9 mouse cellular contexts compared by ENCODE assay signal in genomic region chr16:18812385-18812910, GRCm38 (mm10). TPM values are rescaled to one million over a fixed set of nuclear protein-coding genes. Genes with fewer than 3 reads are reported as not detected.
DNase-seq lines count a peak whose midpoint lies in the region; ATAC-seq lines count a peak whose summit lies in the region.
"Had no signal": no experiment of that assay in that cellular context is flagged by ENCODE, and none has a peak within 500 bp of the region (broad histone marks: within the 10 kb centered on the region; RNA-seq: fewer than 3 reads in every experiment).

No protein-coding gene starts in this region.

- no peak for DNase-seq in heart, postnatal 10 days
- peak; percentile 67 for DNase-seq in adipocyte (ENCODE audit: low spot score)
- no peak for DNase-seq in hindbrain, embryonic 10.5 days (ENCODE audit: low spot score)
- DNase-seq in frontal cortex, postnatal 36 days (ENCODE audit: low spot score in 2 of 2): no peak
- DNase-seq in embryo, embryonic 9.5 days (ENCODE audit: extremely low spot score): no peak
- no peak for DNase-seq in frontal cortex, adult 2 months (ENCODE audit: extremely low spot score in 1 of 2, low spot score in 1 of 2)

- H3K4me3 ChIP-seq in heart, embryonic 16.5 days (ENCODE audit: low read length): peak overlapping the region; percentile 68
- H3K4me3 ChIP-seq in hindbrain, embryonic 10.5 days: peak overlapping the region; percentile 79
- H3K4me3 ChIP-seq in megakaryocyte, embryonic 14.5 days (replicated peaks): peak overlapping the region; percentile 98

- peaks cover 16% of the 10 kb centered on the region for H3K4me1 ChIP-seq in heart, embryonic 16.5 days (ENCODE audit: control insufficient read depth, insufficient read depth, low read length)
- H3K4me1 ChIP-seq in hindbrain, embryonic 10.5 days (replicated peaks): peaks cover 30% of the 10 kb centered on the region
- peaks cover 44% of the 10 kb centered on the region for H3K4me1 ChIP-seq in megakaryocyte, embryonic 14.5 days

- H3K36me3 ChIP-seq in heart, embryonic 16.5 days (ENCODE audit: control insufficient read depth, insufficient read depth): peaks cover 32% of the 10 kb centered on the region
- H3K36me3 ChIP-seq in hindbrain, embryonic 10.5 days: peaks cover 55% of the 10 kb centered on the region
- H3K36me3 ChIP-seq in megakaryocyte, embryonic 14.5 days (replicated peaks; ENCODE audit: low read length): peaks cover 65% of the 10 kb centered on the region

- H3K9ac ChIP-seq in heart, embryonic 16.5 days (ENCODE audit: low read length): peak overlapping the region; percentile 83

- 2% methylated on average over 31 of the region's 31 CpGs for WGBS in heart, embryonic 16.5 days
- WGBS in hindbrain, embryonic 10.5 days: 3% methylated on average over 31 of the region's 31 CpGs

- H3K27me3 ChIP-seq in heart, embryonic 16.5 days (ENCODE audit: control insufficient read depth, insufficient read depth, low read length): no peaks in the 10 kb centered on the region
- H3K27me3 ChIP-seq in hindbrain, embryonic 10.5 days (ENCODE audit: insufficient read depth, poor library complexity, severe bottlenecking): no peaks in the 10 kb centered on the region
- no peaks in the 10 kb centered on the region for H3K27me3 ChIP-seq in megakaryocyte, embryonic 14.5 days (replicated peaks)
- H3K27me3 ChIP-seq: Patski had no signal

- intact Hi-C loops in heart, postnatal 10 days (cut with DNase I): loop anchor here (2.0 kb wide), 1 partner anchor 64 kb away; the partner anchor contains the start of genes Hira and Mrpl40

- peak; percentile 8; the same call in 1 of the 2 replicates for ATAC-seq in heart, embryonic 16.5 days (replicated peaks; ENCODE audit: extremely low read depth, insufficient read depth, low FRiP score)

- H3K4me2 ChIP-seq in heart, embryonic 16.5 days (ENCODE audit: low read depth, low read length): peak overlapping the region; percentile 95

- H3K27ac ChIP-seq in heart, embryonic 16.5 days (ENCODE audit: low read length): peak overlapping the region; percentile 75
- H3K27ac ChIP-seq in hindbrain, embryonic 10.5 days: peak overlapping the region; percentile 91

- no peaks in the 10 kb centered on the region for H3K9me3 ChIP-seq in heart, embryonic 16.5 days (replicated peaks; ENCODE audit: control insufficient read depth, low read length)
- H3K9me3 ChIP-seq in hindbrain, embryonic 10.5 days: no peaks in the 10 kb centered on the region
- no peaks in the 10 kb centered on the region for H3K9me3 ChIP-seq in megakaryocyte, embryonic 14.5 days

RNA-seq across cellular contexts. Expression of gene Cdc45, which starts 0.7 kb away (rescaled TPM):
- polyA plus RNA-seq in heart, embryonic 16.5 days (2015; fragmentation: Nextera tagmentation; extraction: Ambion mirVana): 37.6 and 39.2 TPM in 2 replicates
- 1 to 10 TPM; 8.6 to 9.9 TPM for total RNA-seq in heart, postnatal 10 days (2021)
- 55.1 and 72.7 TPM in 2 replicates for polyA plus RNA-seq in hindbrain, embryonic 10.5 days (2016; fragmentation: Nextera tagmentation; extraction: Ambion mirVana)
- 10.1 and 13.9 TPM in 2 replicates for polyA plus RNA-seq in megakaryocyte, embryonic 14.5 days (2012; ENCODE audit: insufficient read depth, low replicate concordance)
- 2.7 and 2.8 TPM in 2 replicates for polyA plus RNA-seq in frontal cortex, adult 2 months (2012; rRNA removed)

RNA-seq across cellular contexts. Expression of gene Ufd1, which starts 0.9 kb away (rescaled TPM):
- polyA plus RNA-seq in heart, embryonic 16.5 days (2015; fragmentation: Nextera tagmentation; extraction: Ambion mirVana): 67.9 and 75.5 TPM in 2 replicates
- total RNA-seq in heart, postnatal 10 days (2021): 10 to 100 TPM; 65.5 to 69.2 TPM
- polyA plus RNA-seq in hindbrain, embryonic 10.5 days (2016; fragmentation: Nextera tagmentation; extraction: Ambion mirVana): 100 and 104 TPM in 2 replicates
- polyA plus RNA-seq in megakaryocyte, embryonic 14.5 days (2012; ENCODE audit: insufficient read depth, low replicate concordance): 11.3 and 18.9 TPM in 2 replicates
- polyA plus RNA-seq in frontal cortex, adult 2 months (2012; rRNA removed): 80.4 and 84.1 TPM in 2 replicates

RNA-seq across cellular contexts. Expression of gene 2510002D24Rik, which starts 23.9 kb away (rescaled TPM):
- polyA plus RNA-seq in heart, embryonic 16.5 days (2015; fragmentation: Nextera tagmentation; extraction: Ambion mirVana): 39.6 and 40.0 TPM in 2 replicates
- total RNA-seq in heart, postnatal 10 days (2021): 10 to 100 TPM; 20.3 to 20.8 TPM
- polyA plus RNA-seq in hindbrain, embryonic 10.5 days (2016; fragmentation: Nextera tagmentation; extraction: Ambion mirVana): 27.3 and 27.4 TPM in 2 replicates
- polyA plus RNA-seq in megakaryocyte, embryonic 14.5 days (2012; ENCODE audit: insufficient read depth, low replicate concordance): 26.8 and 66.9 TPM in 2 replicates
- polyA plus RNA-seq in frontal cortex, adult 2 months (2012; rRNA removed): 48.2 and 51.1 TPM in 2 replicates

RNA-seq across cellular contexts. Expression of gene Gm28539, which starts 23.9 kb away (rescaled TPM):
- not detected in 2 replicates for polyA plus RNA-seq in heart, embryonic 16.5 days (2015; fragmentation: Nextera tagmentation; extraction: Ambion mirVana)
- total RNA-seq in heart, postnatal 10 days (2021): 1 to 10 TPM; 1.2 to 1.5 TPM
- not detected in 2 replicates for polyA plus RNA-seq in hindbrain, embryonic 10.5 days (2016; fragmentation: Nextera tagmentation; extraction: Ambion mirVana)
- not detected in 2 replicates for polyA plus RNA-seq in megakaryocyte, embryonic 14.5 days (2012; ENCODE audit: insufficient read depth, low replicate concordance)
- polyA plus RNA-seq in frontal cortex, adult 2 months (2012; rRNA removed): 0.57 TPM in 1 of 2 replicates, not detected in the other

RNA-seq across cellular contexts. Expression of gene Cldn5, which starts 35.8 kb away (rescaled TPM):
- polyA plus RNA-seq in heart, embryonic 16.5 days (2015; fragmentation: Nextera tagmentation; extraction: Ambion mirVana): 32.1 and 38.8 TPM in 2 replicates
- 10 to 100 TPM; 79.8 to 90.1 TPM for total RNA-seq in heart, postnatal 10 days (2021)
- 25.5 and 27.3 TPM in 2 replicates for polyA plus RNA-seq in hindbrain, embryonic 10.5 days (2016; fragmentation: Nextera tagmentation; extraction: Ambion mirVana)
- polyA plus RNA-seq in megakaryocyte, embryonic 14.5 days (2012; ENCODE audit: insufficient read depth, low replicate concordance): not detected in 2 replicates
- polyA plus RNA-seq in frontal cortex, adult 2 months (2012; rRNA removed): 105 and 107 TPM in 2 replicates
- polyA plus RNA-seq: Patski had no signal
